Mouse (Mus musculus) erythroblast, embryonic 14.5 days (primary cell): ENCODE data around the gene Ostf1.

Experiments
- GATA1 ChIP-seq: IDR thresholded peaks from 2 replicates; pipeline ENCODE4 v1.6.1; 2012; ENCODE audit warnings: low read length, inconsistent platforms, mixed read lengths
- TAL1 ChIP-seq: IDR thresholded peaks from 3 replicates; pipeline ENCODE4 v1.6.1; 2012; ENCODE audit warnings: low read length, inconsistent platforms, mixed read lengths

- TF ChIP-seq GATA1: no peak
- TF ChIP-seq TAL1: no peak
Observed at GRCm38 (mm10) chr19:18654984-18655383, 23.4 kb upstream of the Ostf1 start.
